Mouse (Mus musculus): ENCODE measurements around the gene Zfp708. TPM values are rescaled to one million over a fixed set of nuclear protein-coding genes. Genes with fewer than 3 reads are reported as not detected.
A peak's percentile ranks its signal among the peaks of the same experiment; 100 is the strongest.

The Zfp708 gene
- polyA plus RNA-seq, 1 experiment from 2014 or later: 3.0 TPM

GRCm38 (mm10) chr13:67081946-67082345 lies 15.8 kb downstream of the Zfp708 start:
- TF ChIP-seq CTCF (IDR thresholded peaks at IDR 0.05): no peak
- TF ChIP-seq EP300 (IDR thresholded peaks at IDR 0.05): no peak
- Histone ChIP-seq H3K4me2 (replicated peaks; ENCODE audit: low read depth, low read length) (peak overlapping the region; percentile 69; the same call in 1 of the 2 replicates), H3K36me3 (ENCODE audit: insufficient read depth, low read length) (no peaks in the 10 kb centered on the region), H3K4me3 (ENCODE audit: low read depth, low read length) (no peak overlapping the region), H3K27ac (ENCODE audit: low read length) (peak overlapping the region; percentile 75), H3K4me1 (ENCODE audit: insufficient read depth, low read depth, low read length) (0 out of 2 replicates have a peak, but pooled peaks cover 3% of the 10 kb centered on the region), H3K9me3 (ENCODE audit: low read length) (no peaks in the 10 kb centered on the region), H3K9ac (replicated peaks; ENCODE audit: low read depth) (no peak overlapping the region), H3K27me3 (replicated peaks; ENCODE audit: insufficient read depth, low read length) (no peaks in the 10 kb centered on the region)
- ATAC-seq: no peak
- WGBS: 55% methylated on average over 1 of the region's 1 CpGs
- DNase-seq (ENCODE audit: low spot score): no peak

- H3K9me3 ChIP-seq (ENCODE audit: low read length): no peaks in the 10 kb centered on the region
- peak; percentile 91 for DNase-seq (ENCODE audit: low spot score)
- peak overlapping the region; percentile 69 for H3K4me2 ChIP-seq (replicated peaks; ENCODE audit: low read depth, low read length)
- H3K4me1 ChIP-seq (ENCODE audit: insufficient read depth, low read depth, low read length): 0 out of 2 replicates have a peak, but pooled peaks cover 3% of the 10 kb centered on the region
- peak; percentile 99 for ATAC-seq
- TF ChIP-seq EP300 (IDR thresholded peaks at IDR 0.05): no peak
- no peak for TF ChIP-seq CTCF (IDR thresholded peaks at IDR 0.05)
- peak overlapping the region; percentile 75 for H3K27ac ChIP-seq (ENCODE audit: low read length)
- no peaks in the 10 kb centered on the region for H3K36me3 ChIP-seq (ENCODE audit: insufficient read depth, low read length)
- H3K27me3 ChIP-seq (replicated peaks; ENCODE audit: insufficient read depth, low read length): no peaks in the 10 kb centered on the region
- H3K9ac ChIP-seq (replicated peaks; ENCODE audit: low read depth): peak overlapping the region; percentile 39; the same call in 1 of the 2 replicates
- under 1% methylated on average over 24 of the region's 24 CpGs for WGBS
- H3K4me3 ChIP-seq (ENCODE audit: low read depth, low read length): peak overlapping the region; percentile 63
Measured at GRCm38 (mm10) chr13:67081142-67081713, 16.5 kb downstream of the Zfp708 start.

- DNase-seq (ENCODE audit: low spot score): no peak
- Histone ChIP-seq H3K9me3 (ENCODE audit: low read length) (no peaks in the 10 kb centered on the region), H3K4me3 (ENCODE audit: low read depth, low read length) (no peak overlapping the region), H3K4me2 (replicated peaks; ENCODE audit: low read depth, low read length) (no peak overlapping the region), H3K27ac (ENCODE audit: low read length) (no peak overlapping the region), H3K4me1 (ENCODE audit: insufficient read depth, low read depth, low read length) (0 out of 2 replicates have a peak, but pooled peaks cover 3% of the 10 kb centered on the region), H3K36me3 (ENCODE audit: insufficient read depth, low read length) (0 out of 2 replicates have a peak, but pooled peaks cover 9% of the 10 kb centered on the region), H3K9ac (replicated peaks; ENCODE audit: low read depth) (no peak overlapping the region), H3K27me3 (replicated peaks; ENCODE audit: insufficient read depth, low read length) (no peaks in the 10 kb centered on the region)
- TF ChIP-seq CTCF (IDR thresholded peaks at IDR 0.05) (no peak), EP300 (IDR thresholded peaks at IDR 0.05) (no peak)
- WGBS: 94% methylated on average over 2 of the region's 2 CpGs
- no peak for ATAC-seq
Measured at GRCm38 (mm10) chr13:67077244-67077643, 20.5 kb downstream of the Zfp708 start.

GRCm38 (mm10) chr13:67072786-67073185 lies 25.0 kb downstream of the Zfp708 start:
- 95% methylated on average over 2 of the region's 2 CpGs for WGBS
- no peaks in the 10 kb centered on the region for H3K4me1 ChIP-seq (ENCODE audit: insufficient read depth, low read depth, low read length)
- no peaks in the 10 kb centered on the region for H3K27me3 ChIP-seq (replicated peaks; ENCODE audit: insufficient read depth, low read length)
- H3K4me3 ChIP-seq (ENCODE audit: low read depth, low read length): no peak overlapping the region
- peaks cover 13% of the 10 kb centered on the region; the same call in 1 of the 2 replicates for H3K9me3 ChIP-seq (ENCODE audit: low read length)
- DNase-seq (ENCODE audit: low spot score) (no peak), ATAC-seq (no peak)
- H3K27ac ChIP-seq (ENCODE audit: low read length): no peak overlapping the region
- TF ChIP-seq EP300 (IDR thresholded peaks at IDR 0.05): no peak
- TF ChIP-seq CTCF (IDR thresholded peaks at IDR 0.05): no peak
- H3K4me2 ChIP-seq (replicated peaks; ENCODE audit: low read depth, low read length): no peak overlapping the region
- no peak overlapping the region for H3K9ac ChIP-seq (replicated peaks; ENCODE audit: low read depth)
- peaks cover 23% of the 10 kb centered on the region; the same call in 1 of the 2 replicates for H3K36me3 ChIP-seq (ENCODE audit: insufficient read depth, low read length)

- no peak for ATAC-seq
- peaks cover 4% of the 10 kb centered on the region; the same call in 1 of the 2 replicates for H3K36me3 ChIP-seq (ENCODE audit: insufficient read depth, low read length)
- no peak for DNase-seq (ENCODE audit: low spot score)
- H3K27ac ChIP-seq (ENCODE audit: low read length): no peak overlapping the region
- H3K9me3 ChIP-seq (ENCODE audit: low read length): peaks cover 3% of the 10 kb centered on the region; the same call in 1 of the 2 replicates
- no peak overlapping the region for H3K4me2 ChIP-seq (replicated peaks; ENCODE audit: low read depth, low read length)
- H3K4me3 ChIP-seq (ENCODE audit: low read depth, low read length): no peak overlapping the region
- TF ChIP-seq CTCF (IDR thresholded peaks at IDR 0.05) (no peak), EP300 (IDR thresholded peaks at IDR 0.05) (no peak)
- peaks cover under 1% of the 10 kb centered on the region; the same call in 1 of the 2 replicates for H3K4me1 ChIP-seq (ENCODE audit: insufficient read depth, low read depth, low read length)
- no peak overlapping the region for H3K9ac ChIP-seq (replicated peaks; ENCODE audit: low read depth)
- 89% methylated on average over 8 of the region's 8 CpGs for WGBS
- H3K27me3 ChIP-seq (replicated peaks; ENCODE audit: insufficient read depth, low read length): no peaks in the 10 kb centered on the region
Measured at GRCm38 (mm10) chr13:67065386-67065785, 32.4 kb downstream of the Zfp708 start.

GRCm38 (mm10) chr13:67062427-67062826 lies 35.3 kb downstream of the Zfp708 start:
- ATAC-seq (no peak), DNase-seq (ENCODE audit: low spot score) (no peak)
- TF ChIP-seq EP300 (IDR thresholded peaks at IDR 0.05) (no peak), CTCF (IDR thresholded peaks at IDR 0.05) (no peak)
- no peaks in the 10 kb centered on the region for H3K27me3 ChIP-seq (replicated peaks; ENCODE audit: insufficient read depth, low read length)
- no peak overlapping the region for H3K4me2 ChIP-seq (replicated peaks; ENCODE audit: low read depth, low read length)
- WGBS: 65% methylated on average over 7 of the region's 7 CpGs
- H3K27ac ChIP-seq (ENCODE audit: low read length): no peak overlapping the region
- no peaks in the 10 kb centered on the region for H3K9me3 ChIP-seq (ENCODE audit: low read length)
- H3K4me1 ChIP-seq (ENCODE audit: insufficient read depth, low read depth, low read length): peaks cover 3% of the 10 kb centered on the region; the same call in 1 of the 2 replicates
- no peaks in the 10 kb centered on the region for H3K36me3 ChIP-seq (ENCODE audit: insufficient read depth, low read length)
- no peak overlapping the region for H3K9ac ChIP-seq (replicated peaks; ENCODE audit: low read depth)
- H3K4me3 ChIP-seq (ENCODE audit: low read depth, low read length): no peak overlapping the region
